Mouse (Mus musculus) hematopoietic stem cell, adult 5-6 weeks (primary cell): ENCODE measurements around the gene Prr12. TPM values are rescaled to one million over a fixed set of nuclear protein-coding genes. Genes with fewer than 3 reads are reported as not detected.

Source experiments
- ATAC-seq, 2 experiments: fragments of 125-278 bp in 1 of 2; replicated peaks in 1 of 2; 2 replicates each; pipeline ENCODE4 v1.8.0; 2016 to 2017; ENCODE audit warnings: inconsistent platforms in 2 of 2, mild to moderate bottlenecking in 2 of 2, moderate number of reproducible peaks in 2 of 2, low read depth in 1 of 2, moderate TSS enrichment in 1 of 2; ENCODE audit not compliant: low FRiP score in 2 of 2, poor library complexity in 2 of 2, severe bottlenecking in 2 of 2, insufficient read depth in 1 of 2, low TSS enrichment in 1 of 2
- total RNA-seq: library from RNA; stranded (forward); fragments of 172-1452, 232-1000 nt; gene quantifications from 2 replicates; pipeline ENCODE4 v1.2.3, GENCODE M21; 2017

The Prr12 gene
- total RNA-seq, 1 experiment from 2014 or later: 3.9 TPM

DNA sequence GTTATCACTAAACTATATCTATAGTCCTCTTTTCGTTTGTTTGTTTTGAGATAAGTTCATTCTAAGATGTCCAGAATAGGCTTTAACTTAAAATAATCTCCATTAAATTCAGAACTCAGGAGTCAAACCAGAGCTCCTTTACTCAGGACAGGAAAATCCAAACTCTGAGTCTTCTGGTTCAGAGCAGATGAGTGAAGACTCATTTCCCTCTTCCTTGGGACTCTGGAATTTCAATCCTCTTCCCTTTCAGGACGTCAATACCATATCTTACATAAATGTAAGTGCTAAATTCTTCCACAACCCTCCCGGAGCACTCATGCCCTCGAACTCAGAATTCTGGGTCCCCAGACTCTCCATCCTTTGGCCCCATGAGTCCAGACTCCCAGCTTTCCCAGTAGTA is 35.9 kb downstream of the Prr12 start:
- ATAC-seq: no peak

- peak; percentile 73 to 87 for ATAC-seq
Observed at GRCm38 (mm10) chr7:45015957-45016612, 36.6 kb downstream of the Prr12 start, which contains the start of gene Scaf1. Scaf1 (minus strand) TSS chr7:45016363.

DNA sequence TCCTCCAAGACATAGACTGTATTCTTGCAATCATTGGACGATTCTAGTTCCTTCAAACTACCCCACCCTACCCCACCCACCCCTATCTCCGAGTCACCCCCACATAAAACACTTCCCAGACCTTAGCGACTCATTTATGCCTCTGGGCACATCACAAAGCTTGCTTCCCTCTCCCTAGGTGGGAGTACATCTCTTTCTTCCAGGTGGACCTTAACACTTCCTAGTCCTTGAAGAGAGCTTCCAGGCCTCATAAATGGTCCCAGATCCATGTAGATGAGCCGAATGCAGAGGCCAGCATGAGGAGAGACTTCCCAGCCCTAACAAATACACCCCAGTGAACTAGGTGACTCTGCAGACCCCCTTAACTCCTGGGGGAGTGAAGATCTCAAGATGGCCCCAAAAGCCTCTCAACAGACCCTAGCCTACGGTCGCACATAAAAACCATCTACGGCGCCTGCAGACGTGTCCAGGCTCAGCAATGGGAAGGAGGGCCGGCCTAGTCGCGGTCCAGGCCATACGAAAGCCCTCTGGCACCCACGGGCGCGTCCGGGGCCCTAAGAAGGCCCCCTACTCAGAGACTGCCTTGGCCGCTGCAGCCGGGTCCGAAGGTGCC is 37.2 kb downstream of the Prr12 start:
- no peak for ATAC-seq

GRCm38 (mm10) chr7:45014096-45014451 is 38.6 kb downstream of the Prr12 start:
- ATAC-seq: no peak

DNA sequence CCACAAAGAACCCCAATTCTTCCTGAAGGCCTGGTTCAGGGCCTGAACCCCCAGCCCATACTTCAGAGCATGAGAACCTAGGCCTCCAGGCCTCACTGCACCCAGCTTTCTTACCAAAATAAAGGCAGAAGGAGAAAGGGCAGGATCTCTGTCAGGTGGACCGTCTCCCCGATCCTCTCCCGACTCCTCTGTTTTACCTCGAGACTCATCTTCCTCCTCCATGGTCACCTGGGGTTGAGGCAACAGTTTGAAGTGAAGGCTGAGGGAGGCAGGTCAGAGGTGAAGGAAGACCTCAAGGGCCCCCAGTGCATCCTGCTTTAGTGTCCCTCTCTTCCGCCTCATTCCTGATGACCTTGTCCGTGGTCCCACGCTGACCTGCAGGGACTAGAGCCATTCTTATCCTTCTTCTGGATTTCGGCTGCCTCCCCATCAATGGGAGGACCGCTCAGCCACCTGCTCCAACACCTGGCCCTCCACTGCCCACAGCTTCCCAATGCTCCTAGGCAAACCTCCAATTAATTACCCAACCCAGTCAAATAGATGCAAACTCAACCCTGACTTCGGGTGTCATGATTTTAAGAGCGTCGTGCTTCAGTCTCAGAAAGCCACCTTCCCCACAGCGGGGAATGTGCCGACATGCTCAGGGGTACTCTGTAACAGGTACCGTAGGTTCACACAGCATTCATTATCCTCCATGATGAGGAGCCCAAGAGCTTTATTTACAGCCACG is 39.1 kb downstream of the Prr12 start:
- ATAC-seq: no peak

- ATAC-seq: no peak
Observed at GRCm38 (mm10) chr7:45012824-45013223, 39.9 kb downstream of the Prr12 start.

- ATAC-seq: no peak
Observed at GRCm38 (mm10) chr7:45012011-45012410, 40.7 kb downstream of the Prr12 start.

GRCm38 (mm10) chr7:45008411-45008810 is 44.3 kb downstream of the Prr12 start:
- ATAC-seq: no peak

DNA sequence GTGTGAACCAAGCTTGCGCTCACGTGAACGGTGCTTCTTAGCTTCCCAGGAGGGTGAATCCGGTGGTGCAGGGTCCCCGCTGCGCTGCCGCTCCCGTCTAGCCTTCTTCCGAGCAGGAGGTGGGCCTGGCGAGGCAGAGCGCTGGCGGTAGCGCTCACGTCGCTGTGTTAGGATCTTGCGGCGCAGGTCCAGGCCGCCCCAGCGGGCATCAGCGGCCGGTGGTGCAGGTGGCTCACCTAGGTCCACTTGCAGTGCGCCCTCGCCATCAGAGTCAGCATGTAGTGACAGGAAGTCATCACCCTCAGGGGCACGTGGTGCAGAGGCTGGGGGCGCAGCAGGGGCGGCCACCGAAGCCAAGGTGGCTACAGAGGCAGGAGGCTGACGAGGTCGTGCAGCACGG is 44.8 kb downstream of the Prr12 start:
- no peak for ATAC-seq

GRCm38 (mm10) chr7:45007141-45007540 is 45.5 kb downstream of the Prr12 start:
- no peak for ATAC-seq

- ATAC-seq: no peak
Observed at GRCm38 (mm10) chr7:45006503-45006902, 46.2 kb downstream of the Prr12 start.

GRCm38 (mm10) chr7:45005321-45005992 is 47.2 kb downstream of the Prr12 start:
- ATAC-seq: no peak

GRCm38 (mm10) chr7:45004546-45004945 is 48.1 kb downstream of the Prr12 start:
- peak; percentile 56 to 79 for ATAC-seq

GRCm38 (mm10) chr7:45002440-45002839 is 50.2 kb downstream of the Prr12 start:
- no peak for ATAC-seq

DNA sequence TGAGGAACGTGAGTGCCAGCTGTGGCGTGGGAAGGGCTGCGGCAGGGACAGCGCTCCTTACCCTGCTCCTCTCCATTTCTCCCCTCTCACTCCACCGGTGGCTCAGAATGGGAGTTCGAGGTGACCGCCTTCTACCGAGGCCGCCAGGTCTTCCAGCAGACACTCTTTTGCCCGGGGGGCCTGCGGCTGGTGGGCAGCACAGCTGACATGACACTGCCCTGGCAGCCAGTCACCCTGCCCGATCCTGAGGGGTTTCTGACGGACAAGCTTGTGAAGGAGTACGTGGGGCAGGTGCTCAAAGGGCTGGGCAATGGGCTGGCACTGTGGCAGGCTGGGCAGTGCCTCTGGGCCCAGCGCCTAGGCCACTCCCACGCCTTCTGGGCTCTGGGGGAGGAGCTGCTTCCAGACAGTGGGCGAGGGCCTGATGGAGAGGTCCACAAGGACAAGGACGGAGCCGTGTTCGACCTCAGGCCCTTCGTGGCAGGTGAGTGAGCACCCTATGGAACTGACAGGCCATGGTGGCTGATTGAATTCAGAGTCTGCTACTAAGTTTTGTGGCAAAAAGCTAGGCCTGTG is 52.1 kb downstream of the Prr12 start:
- ATAC-seq: no peak

DNA sequence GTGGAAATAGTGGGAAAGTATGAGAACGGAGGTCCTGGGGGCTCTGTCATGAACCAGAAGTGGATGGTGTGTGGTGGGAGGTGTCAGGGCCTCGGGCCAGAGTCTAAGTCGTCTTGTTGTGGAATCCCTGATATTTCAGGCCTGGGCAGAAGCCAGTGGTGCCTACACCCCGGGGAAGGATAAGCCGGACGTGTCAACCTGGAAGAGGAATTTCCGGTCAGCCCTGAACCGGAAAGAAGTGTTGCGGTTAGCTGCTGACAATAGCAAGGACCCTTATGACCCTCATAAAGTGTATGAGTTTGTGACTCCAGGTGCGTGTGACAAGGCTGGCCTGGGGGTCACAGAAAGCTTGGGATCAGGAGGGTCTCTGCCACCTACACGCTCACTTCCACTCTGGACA is 52.9 kb downstream of the Prr12 start:
- ATAC-seq: no peak

GRCm38 (mm10) chr7:44998501-44998955 is 54.2 kb downstream of the Prr12 start, which contains the start of gene Bcl2l12:
Bcl2l12 (minus strand) TSS chr7:44998712.
- peak; percentile 14 to 17 for ATAC-seq
